Mouse (Mus musculus) lung, postnatal 0 days (tissue): ENCODE data around the gene Cdh1. TPM values are rescaled to one million over a fixed set of nuclear protein-coding genes. Genes with fewer than 3 reads are reported as not detected.
"Not testable (repeated sequence)": the region's sequence is repeated elsewhere in the genome, so short reads cannot be mapped to it uniquely, and the experiment has no call there.

Experiments
- ATAC-seq: fragments of 200-750 bp; cut with Nextera tagmentation; 2 replicates; pipeline ENCODE4 v1.8.0; 2017; ENCODE audit warnings: moderate library complexity
- DNase-seq: peaks from one replicate; pipeline ENCODE4 v3.0.0-alpha.2; 2016; ENCODE audit warnings: low spot score
- H3K27ac ChIP-seq: fragments of 300-500 bp; sonication (generic); 2 replicates; pipeline ENCODE4 v1.5.1; 2014; ENCODE audit warnings: antibody characterized with exemption, mild to moderate bottlenecking, low read length, mixed read lengths
- H3K27me3 ChIP-seq: fragments of 300-500 bp; sonication (generic); replicated peaks from 2 replicates; pipeline ENCODE4 v1.6.1; 2014; ENCODE audit warnings: low read length, mixed read lengths; ENCODE audit not compliant: insufficient read depth
- H3K36me3 ChIP-seq: fragments of 300-500 bp; sonication (generic); 2 replicates; pipeline ENCODE4 v1.6.1; 2014; ENCODE audit warnings: low read length, mixed read lengths; ENCODE audit not compliant: insufficient read depth
- H3K4me1 ChIP-seq: fragments of 300-500 bp; sonication (generic); 2 replicates; pipeline ENCODE4 v1.6.1; 2014; ENCODE audit warnings: antibody characterized with exemption, low read depth, low read length, mixed read lengths; ENCODE audit not compliant: insufficient read depth
- H3K4me2 ChIP-seq: fragments of 300-500 bp; sonication (generic); replicated peaks from 2 replicates; pipeline ENCODE4 v1.6.1; 2014; ENCODE audit warnings: low read depth, mild to moderate bottlenecking, low read length, moderate library complexity, mixed read lengths
- H3K4me3 ChIP-seq: fragments of 300-500 bp; sonication (generic); 2 replicates; pipeline ENCODE4 v1.5.1; 2014; ENCODE audit warnings: low read depth, low read length
- H3K9ac ChIP-seq: fragments of 300-500 bp; sonication (generic); replicated peaks from 2 replicates; pipeline ENCODE4 v1.6.1; 2014; ENCODE audit warnings: low read depth, mild to moderate bottlenecking
- H3K9me3 ChIP-seq: fragments of 300-500 bp; sonication (generic); 2 replicates; pipeline ENCODE4 v1.6.1; 2016; ENCODE audit warnings: low read length, mixed read lengths
- CTCF ChIP-seq: IDR thresholded peaks from 2 replicates; pipeline ENCODE4 v1.5.1; 2016; ENCODE audit warnings: antibody characterized with exemption, mild to moderate bottlenecking
- EP300 ChIP-seq: IDR thresholded peaks from 2 replicates; pipeline ENCODE4 v1.6.1; 2016; ENCODE audit warnings: antibody characterized with exemption, mild to moderate bottlenecking, control low read depth
- WGBS: fragments of 180-500 bp; shearing (Covaris S2); extraction: QIAGEN DNeasy Blood & Tissue Kit; methylation state at CpG from one replicate; pipeline ENCODE4 v1.1.7; 2014; 5-methylcytosine and 5-hydroxymethylcytosine counted together
- polyA plus RNA-seq: library from polyadenylated mRNA; unstranded; fragments of >200 nt; fragmentation: Nextera tagmentation; extraction: Ambion mirVana; gene quantifications from 2 replicates; pipeline ENCODE4 v1.2.1, GENCODE M21; 2015

The Cdh1 gene
- polyA plus RNA-seq, 1 experiment from 2014 or later: 88.2 TPM

DNA sequence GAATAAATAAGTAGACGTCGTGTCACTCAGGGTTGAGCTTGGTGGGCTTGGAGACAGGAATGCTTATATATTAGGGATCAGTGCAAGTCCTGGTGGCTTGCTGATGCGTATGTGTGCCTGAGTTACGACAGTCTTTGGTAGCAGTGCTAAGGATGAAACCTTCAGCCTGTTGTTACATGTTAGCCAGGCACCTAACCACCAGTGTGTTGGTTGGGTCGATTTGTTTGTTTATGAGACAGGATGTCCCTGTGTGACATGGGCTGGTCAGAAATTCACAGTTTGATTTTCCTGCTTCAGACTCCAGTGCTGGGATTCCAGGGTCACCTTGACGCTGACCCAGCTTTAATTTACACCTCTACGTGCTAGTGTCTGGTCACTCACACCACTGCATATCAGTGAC lies 2.5 kb downstream of the Cdh1 start:
- H3K36me3 ChIP-seq: no peaks in the 10 kb centered on the region
- H3K4me3 ChIP-seq: no peak overlapping the region
- DNase-seq: no peak
- peaks cover 22% of the 10 kb centered on the region for H3K27me3 ChIP-seq
- no peaks in the 10 kb centered on the region for H3K4me1 ChIP-seq
- peak overlapping the region; percentile 59 for H3K4me2 ChIP-seq
- no peaks in the 10 kb centered on the region for H3K9me3 ChIP-seq
- WGBS: 39% methylated on average over 7 of the region's 7 CpGs
- no peak overlapping the region for H3K27ac ChIP-seq
- ATAC-seq: no peak
- no peak for TF ChIP-seq CTCF
- no peak for TF ChIP-seq EP300
- H3K9ac ChIP-seq: no peak overlapping the region

DNA sequence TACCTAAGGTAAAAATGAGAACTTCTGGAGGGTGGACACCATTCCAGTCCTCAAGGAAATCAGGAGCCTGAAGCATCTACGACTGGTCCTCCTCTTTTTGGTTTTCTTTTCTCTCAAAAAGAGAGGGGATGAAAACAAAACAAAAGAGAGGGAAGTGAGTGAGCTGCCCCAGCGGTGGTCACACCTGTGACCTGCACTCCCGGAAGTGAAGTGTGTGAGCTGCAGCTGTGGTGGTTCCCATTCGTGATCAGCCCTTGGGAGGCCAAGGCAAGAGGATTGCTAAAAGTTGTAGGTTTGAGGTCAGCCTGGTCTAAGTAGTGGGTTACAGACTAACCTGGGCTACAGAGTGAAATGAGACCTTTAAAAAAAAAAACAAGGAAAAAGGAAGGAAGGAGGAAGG lies 3.0 kb downstream of the Cdh1 start:
- H3K36me3 ChIP-seq: no peaks in the 10 kb centered on the region
- H3K4me2 ChIP-seq: peak overlapping the region; percentile 59; the same call in 1 of the 2 replicates
- H3K27me3 ChIP-seq: peaks cover 22% of the 10 kb centered on the region
- no peak for DNase-seq
- H3K4me3 ChIP-seq: no peak overlapping the region
- H3K27ac ChIP-seq: no peak overlapping the region
- H3K4me1 ChIP-seq: no peaks in the 10 kb centered on the region
- no peak for ATAC-seq
- no peak overlapping the region for H3K9ac ChIP-seq
- 21% methylated on average over 4 of the region's 4 CpGs for WGBS
- TF ChIP-seq CTCF (no peak), EP300 (no peak)
- no peaks in the 10 kb centered on the region for H3K9me3 ChIP-seq

DNA sequence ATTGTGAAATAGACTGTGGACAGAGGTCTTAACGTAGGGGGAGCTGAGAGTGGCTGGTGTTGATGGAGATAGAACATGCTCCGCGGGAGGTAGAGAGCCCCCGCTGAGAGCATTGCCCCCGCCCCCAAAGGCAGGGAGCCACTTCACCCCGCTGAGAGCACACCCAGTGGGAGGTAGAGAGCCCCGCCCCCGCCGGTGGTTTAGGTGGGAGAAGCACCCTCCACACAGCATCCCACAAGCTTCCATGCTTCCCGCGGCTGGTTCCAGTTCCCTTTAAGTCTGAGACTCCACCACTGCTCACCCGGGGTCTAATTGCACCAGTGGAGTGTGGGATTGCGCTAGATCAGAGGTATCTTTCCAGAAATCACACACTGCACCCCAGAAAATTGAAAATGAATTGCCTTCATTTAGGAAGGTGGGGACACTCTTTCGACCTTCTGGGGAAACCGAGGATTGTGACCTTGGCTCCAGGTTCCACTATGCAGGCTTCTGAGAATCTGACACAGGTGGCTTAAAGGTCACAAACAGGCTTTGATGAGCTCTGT lies 3.5 kb downstream of the Cdh1 start:
- Histone ChIP-seq H3K4me3 (no peak overlapping the region), H3K4me1 (no peaks in the 10 kb centered on the region; the same call in 1 of the 2 replicates), H3K27me3 (peaks cover 22% of the 10 kb centered on the region), H3K27ac (0 out of 2 replicates have a peak overlapping the region, but pooled peaks have one; percentile 9), H3K9ac (no peak overlapping the region), H3K9me3 (no peaks in the 10 kb centered on the region), H3K4me2 (peak overlapping the region; percentile 59; the same call in 1 of the 2 replicates), H3K36me3 (no peaks in the 10 kb centered on the region)
- ATAC-seq (no peak), DNase-seq (no peak)
- WGBS: 22% methylated on average over 15 of the region's 15 CpGs
- no peak for TF ChIP-seq EP300
- TF ChIP-seq CTCF: no peak

DNA sequence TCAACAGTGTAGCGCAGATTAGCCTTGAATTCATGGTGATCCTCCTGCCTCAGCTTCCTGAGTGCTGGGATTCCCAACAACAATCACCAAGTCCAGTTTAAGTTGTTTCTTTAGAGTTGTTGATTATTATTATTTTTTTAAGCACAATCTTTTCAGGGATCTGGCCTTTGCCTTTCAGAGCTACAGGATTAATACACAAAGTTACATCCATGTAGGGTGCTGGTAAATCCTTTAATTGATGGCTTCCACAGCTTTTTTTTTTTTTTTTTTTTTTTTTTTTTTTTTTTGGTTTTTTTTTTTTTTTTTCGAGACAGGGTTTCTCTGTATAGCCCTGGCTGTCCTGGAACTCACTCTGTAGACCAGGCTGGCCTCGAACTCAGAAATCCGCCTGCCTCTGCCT lies 4.6 kb downstream of the Cdh1 start:
- H3K4me1 ChIP-seq: not testable (repeated sequence)

DNA sequence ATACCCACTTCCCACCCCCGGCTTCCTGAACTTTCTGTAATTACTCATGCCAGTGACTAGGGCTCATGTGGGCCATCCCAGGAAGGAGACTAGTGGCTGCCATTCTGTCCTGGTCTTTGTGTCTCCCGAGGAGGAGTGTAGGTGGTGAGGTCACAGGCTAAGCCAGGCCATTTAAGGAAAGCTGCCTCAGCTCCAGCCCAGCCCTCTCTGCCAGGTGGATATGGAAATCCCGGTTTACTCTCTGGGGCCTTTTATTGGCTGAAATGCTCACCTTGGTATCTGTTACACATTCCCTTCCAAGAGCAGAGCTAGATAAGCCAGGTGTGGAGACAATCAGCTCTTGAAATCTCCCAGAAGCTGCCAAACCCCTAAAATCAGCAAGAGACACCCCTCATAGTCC lies 5.3 kb downstream of the Cdh1 start:
- no peak for ATAC-seq
- no peak for DNase-seq

More for the DNA sequence above, 4.6 kb downstream of the Cdh1 start:
- H3K4me2 ChIP-seq, DNase-seq, H3K9me3 ChIP-seq, H3K27ac ChIP-seq, H3K9ac ChIP-seq, H3K4me3 ChIP-seq, H3K36me3 ChIP-seq, ATAC-seq: not testable (repeated sequence)
- H3K27me3 ChIP-seq: peaks cover 16% of the 10 kb centered on the region
- 88% methylated on average over 3 of the region's 4 CpGs for WGBS

DNA sequence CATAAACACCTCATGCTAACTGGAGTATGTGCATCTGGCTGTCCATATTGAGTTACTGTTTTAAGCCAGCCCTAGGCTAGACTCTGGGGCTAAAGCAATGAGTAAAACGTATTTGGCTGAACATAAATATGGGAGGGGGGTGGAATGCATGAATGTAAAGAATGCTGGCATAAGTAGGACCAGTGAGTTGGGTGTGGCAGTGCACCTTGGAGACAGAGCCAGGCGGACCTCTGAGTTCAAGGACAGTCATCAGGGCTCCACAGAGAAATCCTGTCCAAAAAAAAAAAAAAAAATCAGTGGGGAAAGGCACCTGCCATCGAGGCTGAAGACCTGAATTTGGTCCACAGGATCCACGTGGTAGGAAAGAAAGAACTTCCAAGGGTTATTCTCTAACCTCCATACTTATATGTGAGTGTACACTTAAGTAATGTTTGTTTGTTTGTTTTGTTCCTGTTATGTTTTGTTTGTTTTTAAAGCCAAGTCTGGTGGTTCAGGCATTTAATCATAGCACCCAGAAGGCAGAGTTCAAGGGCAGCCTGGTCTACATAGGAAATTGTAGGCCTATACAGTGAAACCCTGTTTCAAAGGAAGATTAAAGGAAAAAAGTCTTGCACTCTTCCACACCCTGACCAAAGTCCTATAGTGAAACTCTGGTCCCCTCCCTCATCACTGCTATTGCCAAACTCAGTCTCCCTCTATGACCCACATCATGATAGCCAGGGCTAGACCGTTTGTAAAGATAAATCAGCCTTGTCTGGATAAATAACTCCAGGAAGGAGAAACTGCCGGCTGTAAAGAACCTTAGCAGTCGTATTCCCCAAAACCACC lies 6.1 kb downstream of the Cdh1 start:
- no peaks in the 10 kb centered on the region for H3K9me3 ChIP-seq
- no peak for TF ChIP-seq EP300
- TF ChIP-seq CTCF: no peak
- H3K4me3 ChIP-seq: no peak overlapping the region
- H3K36me3 ChIP-seq: no peaks in the 10 kb centered on the region
- ATAC-seq (no peak), DNase-seq (no peak)
- H3K27ac ChIP-seq: peak overlapping the region; percentile 81
- no peak overlapping the region for H3K9ac ChIP-seq
- no peaks in the 10 kb centered on the region; the same call in 1 of the 2 replicates for H3K4me1 ChIP-seq
- no peak overlapping the region for H3K4me2 ChIP-seq
- 35% methylated on average over 7 of the region's 7 CpGs for WGBS
- H3K27me3 ChIP-seq: peaks cover 3% of the 10 kb centered on the region; the same call in 1 of the 2 replicates

More for the DNA sequence above, 5.3 kb downstream of the Cdh1 start:
- H3K27me3 ChIP-seq: peaks cover 12% of the 10 kb centered on the region
- no peak overlapping the region for H3K4me3 ChIP-seq
- no peaks in the 10 kb centered on the region; the same call in 1 of the 2 replicates for H3K4me1 ChIP-seq
- no peak overlapping the region for H3K9ac ChIP-seq
- no peak for TF ChIP-seq EP300
- no peak for TF ChIP-seq CTCF
- no peak overlapping the region for H3K4me2 ChIP-seq
- 20% methylated on average over 3 of the region's 3 CpGs for WGBS
- no peaks in the 10 kb centered on the region for H3K36me3 ChIP-seq
- H3K9me3 ChIP-seq: no peaks in the 10 kb centered on the region
- H3K27ac ChIP-seq: peak overlapping the region; percentile 34; the same call in 1 of the 2 replicates
